Mouse (Mus musculus) hematopoietic stem cell, adult 5-6 weeks (primary cell): ENCODE data around the gene Eif4e1b. TPM values are rescaled to one million over a fixed set of nuclear protein-coding genes. Genes with fewer than 3 reads are reported as not detected.
"Not testable (repeated sequence)": the region's sequence is repeated elsewhere in the genome, so short reads cannot be mapped to it uniquely, and the experiment has no call there.

Experiments used
- ATAC-seq, 2 experiments: fragments of 125-278 bp in 1 of 2; replicated peaks in 1 of 2; 2 replicates each; pipeline ENCODE4 v1.8.0; 2016 to 2017; ENCODE audit warnings: inconsistent platforms in 2 of 2, mild to moderate bottlenecking in 2 of 2, moderate number of reproducible peaks in 2 of 2, low read depth in 1 of 2, moderate TSS enrichment in 1 of 2; ENCODE audit not compliant: low FRiP score in 2 of 2, poor library complexity in 2 of 2, severe bottlenecking in 2 of 2, insufficient read depth in 1 of 2, low TSS enrichment in 1 of 2
- total RNA-seq: library from RNA; stranded (forward); fragments of 172-1452, 232-1000 nt; gene quantifications from 2 replicates; pipeline ENCODE4 v1.2.3, GENCODE M21; 2017

Eif4e1b gene
- total RNA-seq, 1 experiment from 2014 or later, result not detected

DNA sequence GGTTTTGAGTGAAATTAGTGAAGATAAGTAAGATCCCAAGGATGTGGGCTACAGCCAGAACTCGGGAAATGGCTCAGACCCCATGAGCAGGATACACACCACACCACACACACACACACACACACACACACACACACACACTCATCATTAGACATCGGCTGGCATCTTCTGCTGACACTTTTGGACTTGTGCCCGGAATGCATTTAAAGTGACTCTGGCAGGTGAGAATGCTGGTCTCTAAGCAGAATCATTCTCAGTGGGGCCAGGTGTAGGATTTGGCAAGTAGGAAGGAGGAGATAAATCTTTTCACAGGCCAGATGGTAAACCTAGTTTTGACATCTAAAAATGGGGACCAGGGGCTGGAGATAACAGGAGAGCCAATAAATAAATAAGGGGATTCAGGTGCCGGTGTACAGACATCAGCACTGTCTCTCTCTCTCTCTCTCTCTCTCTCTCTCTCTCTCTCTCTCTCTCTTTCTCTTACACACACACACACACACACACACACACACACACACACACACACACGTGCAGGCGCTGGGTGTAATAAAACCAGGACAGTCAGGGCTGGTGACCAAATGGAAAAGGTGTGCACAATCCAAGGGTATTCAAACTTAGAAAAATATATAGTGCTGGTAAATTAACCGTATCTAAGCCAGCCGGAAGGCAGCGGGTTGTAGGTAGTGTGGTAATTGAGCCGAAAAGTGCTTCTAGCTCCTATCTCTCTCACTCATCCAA, 26.5 kb upstream of the Eif4e1b start:
- no peak for ATAC-seq

DNA sequence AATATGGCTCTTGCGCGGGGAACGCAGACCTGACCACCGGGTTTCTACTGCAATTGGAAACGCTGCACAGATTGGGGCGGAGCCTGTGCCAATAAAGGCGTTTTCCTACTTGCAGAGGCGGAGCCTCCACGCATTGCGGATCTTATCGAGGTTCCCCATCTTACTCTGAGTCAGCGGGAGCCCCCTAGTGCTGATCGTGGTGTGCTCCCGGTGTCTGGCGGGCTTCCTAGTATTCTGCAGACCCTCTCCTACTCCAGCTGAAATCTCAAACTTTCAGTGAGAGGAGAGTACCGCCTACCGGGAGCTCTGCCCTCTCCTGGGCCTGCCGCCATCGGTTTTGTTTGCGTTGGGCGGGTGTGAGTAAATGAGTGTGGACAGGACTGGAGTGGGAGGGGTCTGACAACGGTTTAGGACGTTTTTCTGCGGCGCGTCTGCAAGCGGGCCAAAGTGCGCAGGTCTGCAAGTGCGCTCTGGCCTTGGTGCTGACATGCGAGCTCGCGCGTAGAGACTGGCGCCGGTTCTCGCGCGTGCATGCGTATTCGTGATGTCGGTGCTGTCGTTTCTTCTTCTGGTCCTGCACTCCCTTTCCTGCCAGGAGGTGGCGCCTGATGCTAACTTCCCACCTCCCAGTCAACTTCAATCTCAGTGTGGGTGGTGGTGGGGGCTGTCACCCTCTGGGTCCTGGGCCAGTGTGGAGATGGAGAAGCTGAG, 25.6 kb upstream of the Eif4e1b start:
- peak; percentile 89 to 96 for ATAC-seq

DNA sequence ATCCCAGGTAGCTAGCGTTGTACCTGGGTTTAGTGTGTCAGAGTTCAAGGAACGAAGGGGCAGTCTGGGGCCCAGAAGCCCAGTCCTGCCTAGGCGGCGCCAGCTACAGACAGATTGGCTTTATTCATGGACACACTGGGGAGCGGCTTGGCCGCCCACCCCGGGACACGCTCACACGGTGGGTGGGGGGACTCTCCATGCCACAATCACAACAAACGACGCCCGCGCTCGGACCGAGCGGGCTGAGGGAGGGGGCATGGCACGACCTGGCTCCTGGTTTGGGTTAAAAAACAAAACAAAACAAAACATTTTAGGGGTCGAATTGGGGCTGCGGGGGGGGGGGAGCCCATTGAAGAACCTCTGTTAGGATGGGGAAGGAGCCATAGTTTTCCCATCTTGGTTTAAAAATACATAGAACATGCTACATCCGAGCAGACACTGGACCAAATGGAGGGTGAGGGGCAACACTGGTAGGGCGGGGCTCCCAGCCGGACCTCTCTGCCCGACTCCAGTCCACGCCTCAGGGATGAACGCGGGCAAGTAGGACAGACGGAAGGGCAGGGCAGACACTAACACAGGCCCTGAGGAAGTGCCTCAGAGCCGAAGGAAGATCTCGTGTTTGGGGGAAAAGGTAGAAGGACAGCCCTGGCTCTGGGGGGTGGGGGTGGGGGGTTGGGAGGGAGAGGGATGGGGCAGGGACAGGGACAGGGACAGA, 24.9 kb upstream of the Eif4e1b start:
- ATAC-seq, result no peak

DNA sequence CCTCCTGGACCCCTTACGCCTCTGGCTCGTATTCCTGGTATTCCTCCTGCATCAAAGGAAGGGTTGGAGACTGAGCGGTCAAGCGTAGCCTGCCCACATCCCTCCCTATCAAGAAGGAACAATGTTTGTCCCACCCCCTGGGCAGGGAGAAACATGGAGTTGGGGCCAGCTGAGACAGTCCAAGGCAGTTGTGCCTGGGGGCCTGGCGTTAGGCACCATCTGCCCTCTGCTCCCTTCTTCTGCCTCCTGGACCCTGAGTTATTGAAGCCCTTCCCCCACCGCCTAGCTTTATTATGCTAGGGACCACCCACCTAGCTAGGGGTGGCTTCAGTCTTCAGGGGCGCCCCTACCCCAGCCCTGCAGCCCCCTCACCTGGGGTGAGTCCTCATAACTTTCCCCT, 24.3 kb upstream of the Eif4e1b start:
- no peak for ATAC-seq

DNA sequence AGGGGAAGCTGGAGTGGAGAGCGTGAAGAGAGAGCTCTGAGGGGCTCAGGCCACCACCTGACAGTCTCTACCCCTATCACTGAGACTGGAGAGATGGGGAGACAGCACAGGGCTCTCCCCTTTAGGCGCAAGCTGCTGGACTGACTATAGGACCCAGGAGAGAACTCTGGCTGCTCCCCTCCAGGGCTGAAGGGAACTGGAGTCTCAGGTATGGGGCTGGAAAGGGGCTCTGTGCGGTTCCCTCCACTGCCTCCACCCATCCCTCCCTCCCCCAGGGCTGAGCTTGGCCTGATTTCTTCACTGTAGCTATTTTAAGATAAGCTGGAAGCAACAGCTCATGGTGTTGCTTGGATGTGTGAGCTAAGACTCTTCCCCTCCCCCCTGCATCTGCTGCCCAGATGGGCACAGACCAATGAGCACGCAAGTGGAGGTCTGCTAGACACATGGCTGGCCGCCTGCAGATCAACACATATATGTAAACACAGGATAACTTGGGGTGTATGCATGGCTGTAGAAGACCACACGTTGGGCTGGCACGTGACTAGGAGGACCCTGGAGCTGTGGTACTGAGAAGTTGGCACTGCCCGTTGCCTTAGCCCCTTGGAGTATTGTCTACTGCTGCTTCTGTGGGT, 23.5 kb upstream of the Eif4e1b start:
- no peak for ATAC-seq

DNA sequence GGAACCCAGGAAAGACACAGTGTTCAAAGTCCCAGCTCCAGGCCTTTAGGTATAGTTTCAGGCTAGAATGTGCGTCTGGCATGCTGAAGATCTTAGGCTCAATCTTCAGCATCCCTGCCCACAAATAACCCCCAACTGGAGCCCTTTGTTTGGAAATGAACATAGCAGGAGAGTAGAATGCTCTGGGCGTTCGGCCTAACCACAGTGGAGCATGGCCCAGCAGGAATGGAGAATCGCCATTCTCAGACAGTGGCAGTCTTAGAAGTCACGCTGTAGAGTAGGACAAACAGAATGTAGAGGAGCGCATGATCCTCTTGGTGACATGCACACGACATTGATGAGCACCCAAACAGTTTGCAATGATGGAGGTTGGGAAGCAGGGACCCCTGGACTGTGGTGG, 22.9 kb upstream of the Eif4e1b start:
- ATAC-seq, result no peak

DNA sequence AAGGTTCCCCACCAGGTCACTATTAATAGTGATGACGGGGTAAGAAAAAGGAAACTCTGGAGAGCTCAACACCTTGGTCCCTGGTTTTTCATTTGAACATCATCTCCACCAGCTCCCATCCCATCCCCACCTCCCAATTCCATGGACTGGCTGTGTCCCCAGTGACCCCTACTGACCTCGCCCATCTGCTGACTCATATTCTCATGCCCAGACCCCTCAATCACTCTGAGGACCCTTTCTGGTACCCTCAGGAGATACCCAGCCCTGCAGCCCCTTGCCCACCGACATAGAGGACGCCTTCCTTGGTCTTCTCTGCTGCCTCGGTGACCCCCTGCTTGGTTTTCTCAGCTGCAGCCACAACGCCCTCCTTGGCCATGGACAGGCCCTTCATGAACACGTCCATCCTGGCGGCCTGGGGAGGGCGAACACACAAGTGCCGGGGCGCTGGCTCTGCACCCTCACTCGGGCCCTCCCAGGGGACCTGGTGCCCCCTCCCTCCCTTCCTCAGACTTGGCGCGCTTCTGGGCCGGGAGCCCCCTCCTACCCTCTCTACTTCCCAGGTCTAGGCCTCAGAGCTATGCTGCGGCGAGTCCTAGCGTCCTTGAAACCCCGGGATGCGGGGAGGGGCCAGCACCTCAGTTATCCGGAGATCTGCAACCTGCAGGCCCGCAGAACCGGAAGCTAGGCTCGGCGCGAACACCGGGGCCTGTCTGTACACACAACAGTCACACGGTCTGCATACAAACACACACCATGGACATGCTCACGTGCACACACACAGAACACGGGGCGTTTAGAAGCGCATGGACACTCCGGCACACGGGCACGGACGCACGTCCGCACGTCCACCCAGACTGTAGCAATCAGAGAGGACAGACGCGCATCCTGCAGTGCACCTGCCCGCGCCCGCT, 18.3 kb upstream of the Eif4e1b start:
- no peak for ATAC-seq

DNA sequence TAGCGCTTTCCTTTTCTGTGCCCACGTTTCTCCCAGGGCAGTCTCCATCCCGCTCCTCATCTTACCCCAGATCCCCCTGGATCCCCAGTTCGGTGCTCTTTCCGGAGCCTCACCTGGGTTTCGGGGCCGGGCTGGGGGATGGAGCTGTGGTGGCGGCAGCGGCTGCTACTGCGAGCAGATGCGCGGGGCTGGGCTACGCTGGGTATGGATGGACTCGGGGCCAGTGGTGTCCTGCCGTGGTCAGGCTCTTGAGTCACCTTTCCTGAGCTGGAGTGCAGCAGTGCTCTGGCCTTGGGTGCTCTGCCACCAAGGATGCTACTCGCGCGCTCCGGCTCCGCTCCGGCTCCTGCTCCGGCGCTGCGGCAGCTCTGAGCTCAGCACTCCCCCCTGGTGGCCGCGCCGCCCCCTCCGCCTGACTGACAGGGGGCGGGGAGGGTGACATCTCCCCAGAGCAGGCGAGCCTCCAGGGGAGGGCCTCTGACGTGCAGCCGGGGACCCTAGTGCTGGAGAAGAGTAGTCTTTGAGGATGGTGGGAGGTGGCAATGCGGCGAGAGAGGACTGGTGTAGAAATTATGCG, 17.5 kb upstream of the Eif4e1b start, which contains the start of gene Sncb:
Gene Sncb (minus strand): TSS at position 404 of the 577 bp plus-strand sequence.
- peak; percentile 37 to 62 for ATAC-seq

DNA sequence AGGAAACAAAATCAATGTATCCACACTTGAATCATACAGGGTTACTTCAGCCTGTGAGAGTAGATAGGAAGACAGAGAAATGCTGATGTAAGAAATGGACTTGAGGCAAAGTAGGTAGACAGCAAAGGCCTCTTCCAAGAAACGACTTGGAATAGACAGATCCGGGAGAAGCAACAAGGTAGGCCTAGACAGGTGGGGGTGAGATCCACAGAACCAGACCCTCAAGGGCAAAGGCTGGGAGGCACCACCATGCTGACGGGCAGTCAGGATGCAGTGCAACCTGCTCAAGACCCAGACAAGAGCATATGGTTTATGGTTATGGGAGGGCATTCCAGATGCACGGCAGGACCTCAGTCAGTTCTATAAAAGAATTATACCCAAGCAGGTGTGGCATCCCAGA, 16.8 kb upstream of the Eif4e1b start:
- ATAC-seq, result no peak

DNA sequence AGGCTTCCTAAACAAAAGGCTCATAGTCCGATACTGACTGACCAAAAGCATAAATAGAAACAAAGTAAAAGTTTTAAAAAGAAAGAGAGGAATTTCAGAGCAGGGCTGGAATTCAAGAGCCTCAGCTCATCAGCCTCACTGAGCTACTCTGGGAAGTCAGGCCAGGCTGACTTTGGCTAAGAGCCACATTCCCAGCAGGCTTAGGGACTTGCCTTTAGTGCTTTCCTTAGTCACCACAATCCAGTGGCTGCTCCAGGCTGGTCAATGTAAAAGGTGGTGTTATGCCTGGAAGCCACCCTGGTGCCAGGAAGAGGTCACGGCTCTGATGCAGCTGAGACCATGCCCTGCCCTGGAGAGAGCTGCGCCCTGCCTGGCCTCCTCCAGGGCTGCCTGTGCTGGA, 3.2 kb upstream of the Eif4e1b start:
- no peak for ATAC-seq

DNA sequence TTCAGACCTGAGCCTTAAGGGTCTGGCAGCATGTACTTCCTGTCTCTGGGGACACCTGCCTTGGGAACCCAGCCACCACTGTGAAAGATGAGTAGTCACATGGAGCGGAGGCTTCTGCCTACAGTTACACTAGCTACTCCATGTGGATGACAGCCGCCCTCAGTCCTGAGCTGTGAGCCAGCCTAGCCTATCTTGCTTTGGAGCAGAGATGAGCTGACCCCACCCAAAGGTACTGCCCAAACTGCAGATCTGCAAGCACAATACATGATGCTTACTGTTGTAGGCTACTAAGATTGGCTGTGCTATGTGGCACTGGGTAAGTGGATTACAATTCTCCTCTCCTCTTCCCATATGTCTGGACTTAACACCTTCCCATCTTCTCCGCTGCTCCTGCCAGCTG, 2.7 kb upstream of the Eif4e1b start:
- no peak; a peak in 1 of 4 replicates for ATAC-seq

DNA sequence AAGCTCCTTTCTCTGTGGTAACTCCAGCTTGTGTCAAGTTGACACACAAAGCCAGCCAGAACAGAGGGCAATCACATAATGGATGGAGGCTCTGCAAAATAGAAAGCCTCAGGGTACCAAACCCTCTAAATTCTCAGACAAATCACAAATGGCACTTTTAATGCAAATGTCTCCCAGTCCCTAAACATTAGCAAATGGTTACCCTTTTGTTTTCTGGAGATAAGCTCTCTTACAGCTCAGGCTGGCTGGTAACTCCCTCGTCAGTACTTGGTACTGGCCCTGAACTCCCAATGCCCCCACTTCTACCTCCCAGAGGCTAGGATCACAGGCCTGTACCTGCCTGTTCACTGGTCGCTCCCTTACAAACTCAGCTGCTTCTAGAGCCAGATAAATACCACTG, 563 bp upstream of the Eif4e1b start:
- no peak for ATAC-seq

DNA sequence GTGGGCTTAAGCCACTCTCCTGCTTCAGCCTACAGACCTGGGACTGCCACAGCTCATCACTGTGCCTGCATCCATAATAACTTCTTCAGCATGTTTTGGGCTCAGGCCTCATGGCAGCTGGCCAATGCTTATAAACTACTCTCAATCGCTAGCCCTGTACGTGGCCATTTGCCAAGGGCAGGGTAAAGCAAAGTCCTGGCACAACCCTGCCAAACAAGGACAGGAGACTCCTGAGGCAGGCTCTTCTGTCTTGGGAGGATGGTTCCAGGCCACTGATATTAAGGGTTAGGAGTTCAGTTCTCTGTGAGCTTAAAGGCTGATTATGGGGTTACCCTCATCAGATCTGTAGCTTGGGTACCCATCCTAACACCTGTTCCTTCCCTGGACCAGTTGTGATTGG, 3.8 kb downstream of the Eif4e1b start:
- ATAC-seq, result not testable (repeated sequence)

DNA sequence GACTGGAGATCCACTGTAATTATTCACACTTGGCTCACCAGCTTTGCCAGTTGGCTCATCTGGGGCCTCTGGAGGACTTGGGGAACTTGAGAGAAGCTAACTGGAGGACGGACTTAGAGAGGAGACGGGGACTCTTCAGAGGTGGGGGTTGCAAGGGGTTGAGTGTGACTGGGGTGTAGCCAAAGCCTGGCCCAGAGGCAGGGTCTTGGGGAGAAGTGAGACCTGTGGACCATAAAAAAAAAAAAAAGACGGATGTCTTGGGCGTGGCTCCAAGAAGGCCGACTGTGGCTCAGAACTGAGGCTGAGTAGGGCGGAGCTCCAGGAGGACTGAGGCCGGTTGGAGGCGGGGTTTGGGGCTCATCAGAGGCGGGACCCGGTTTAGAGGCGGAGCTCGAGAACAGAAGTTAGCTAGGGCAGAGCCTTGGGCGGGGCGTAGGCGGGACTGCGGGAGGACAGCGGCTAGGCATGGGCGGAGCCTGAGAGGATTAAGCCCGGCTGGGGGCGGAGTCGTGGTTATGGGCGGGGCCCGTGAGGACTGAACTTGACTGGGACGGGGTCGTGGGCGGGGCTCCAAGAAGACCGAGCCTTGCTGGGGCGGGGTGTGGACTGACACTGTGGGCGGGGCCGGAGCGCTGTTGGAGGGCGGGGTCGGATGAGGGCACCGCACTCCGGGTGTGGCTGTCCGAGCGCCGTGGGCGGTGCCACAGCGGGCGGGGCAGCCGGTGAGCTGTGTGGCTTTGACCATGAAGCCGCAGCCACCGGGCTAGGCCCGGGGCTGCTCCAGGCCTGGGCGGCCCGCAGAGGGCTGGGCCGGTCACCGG, 5.2 kb downstream of the Eif4e1b start, which contains the start of gene Tspan17:
Gene Tspan17 (plus strand): TSS at position 638 of the 821 bp plus-strand sequence.
- ATAC-seq, result peak; percentile 84 to 90

DNA sequence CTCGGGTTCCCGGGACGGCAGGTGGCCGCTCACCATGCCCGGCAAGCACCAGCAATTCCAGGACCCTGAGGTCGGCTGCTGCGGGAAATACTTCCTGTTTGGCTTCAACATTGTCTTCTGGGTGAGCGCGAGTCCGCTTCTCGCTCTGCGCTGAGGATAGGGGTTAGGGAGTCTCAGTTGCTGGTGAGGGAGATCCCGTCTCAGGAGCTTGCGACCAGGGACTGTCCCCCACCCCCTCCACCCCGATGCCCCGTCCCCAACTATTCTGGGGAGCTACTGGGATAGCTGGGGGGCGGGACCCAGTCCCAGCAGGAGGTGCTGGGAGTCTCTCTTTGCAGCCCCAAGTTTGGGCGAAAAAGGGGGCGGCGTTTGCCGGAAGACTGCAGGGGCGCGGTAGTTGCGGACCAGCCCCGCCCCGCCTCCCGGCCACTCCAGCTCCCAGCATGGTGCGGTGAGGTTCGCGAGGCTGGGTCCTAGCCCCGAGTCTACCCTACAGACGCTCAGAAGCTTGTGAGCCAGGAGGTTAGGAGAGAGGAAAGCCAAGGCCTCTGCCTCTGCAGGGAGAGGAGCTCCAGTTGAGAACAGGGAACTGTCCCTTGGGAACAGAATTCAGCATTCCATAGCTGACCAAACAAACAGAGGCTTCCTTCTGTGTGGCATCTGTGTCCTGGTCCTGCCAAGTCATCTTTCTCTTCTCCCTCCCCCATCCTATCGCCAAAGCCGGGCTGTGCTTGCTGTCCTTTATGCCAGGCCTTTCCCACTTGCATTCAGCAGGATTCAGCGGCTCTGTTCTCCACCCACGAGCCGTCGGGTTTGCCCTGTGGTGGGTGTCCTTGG, 6.0 kb downstream of the Eif4e1b start:
- no peak for ATAC-seq
